Mouse (Mus musculus) lung, embryonic 16.5 days (tissue): Measurements from ENCODE around the gene Gm20605. TPM values are rescaled to one million over a fixed set of nuclear protein-coding genes. Genes with fewer than 3 reads are reported as not detected.

Experiments
- ATAC-seq: fragments of 200-750 bp; cut with Nextera tagmentation; 2 replicates; pipeline ENCODE4 v1.8.0; 2017; ENCODE audit warnings: low read depth, mild to moderate bottlenecking, moderate library complexity
- H3K27ac ChIP-seq: fragments of 300-500 bp; sonication (generic); 2 replicates; pipeline ENCODE4 v1.5.1; 2014; ENCODE audit warnings: mild to moderate bottlenecking, control low read depth, low read length
- H3K27me3 ChIP-seq: fragments of 300-500 bp; sonication (generic); 2 replicates; pipeline ENCODE4 v1.6.1; 2014; ENCODE audit warnings: low read depth, low read length, mixed read lengths; ENCODE audit not compliant: control insufficient read depth, insufficient read depth
- H3K36me3 ChIP-seq: fragments of 300-500 bp; sonication (generic); 2 replicates; pipeline ENCODE4 v1.6.1; 2014; ENCODE audit warnings: low read length; ENCODE audit not compliant: control insufficient read depth, insufficient read depth
- H3K4me1 ChIP-seq: fragments of 300-500 bp; sonication (generic); replicated peaks from 2 replicates; pipeline ENCODE4 v1.6.1; 2014; ENCODE audit warnings: low read length, mixed read lengths; ENCODE audit not compliant: control insufficient read depth, insufficient read depth
- H3K4me2 ChIP-seq: fragments of 300-500 bp; sonication (generic); 2 replicates; pipeline ENCODE4 v1.6.1; 2014; ENCODE audit warnings: low read depth, low read length, control low read depth
- H3K4me3 ChIP-seq: fragments of 300-500 bp; sonication (generic); 2 replicates; pipeline ENCODE4 v1.5.1; 2014; ENCODE audit warnings: mild to moderate bottlenecking, low read length, control low read depth
- H3K9ac ChIP-seq: fragments of 300-500 bp; sonication (generic); 2 replicates; pipeline ENCODE4 v1.6.1; 2014; ENCODE audit warnings: low read length, control low read depth
- H3K9me3 ChIP-seq: fragments of 300-500 bp; sonication (generic); 2 replicates; pipeline ENCODE4 v1.6.1; 2016; ENCODE audit warnings: low read length; ENCODE audit not compliant: control insufficient read depth
- WGBS: fragments of 180-500 bp; shearing (Covaris S2); extraction: QIAGEN DNeasy Blood & Tissue Kit; methylation state at CpG from one replicate; pipeline ENCODE4 v1.1.7; 2014; 5-methylcytosine and 5-hydroxymethylcytosine counted together
- polyA plus RNA-seq: library from polyadenylated mRNA; unstranded; fragments of >200 nt; fragmentation: Nextera tagmentation; extraction: Ambion mirVana; gene quantifications from 2 replicates; pipeline ENCODE4 v1.2.1, GENCODE M21; 2015

Gm20605 gene
- polyA plus RNA-seq, 1 experiment from 2014 or later, result 14.8 TPM

DNA sequence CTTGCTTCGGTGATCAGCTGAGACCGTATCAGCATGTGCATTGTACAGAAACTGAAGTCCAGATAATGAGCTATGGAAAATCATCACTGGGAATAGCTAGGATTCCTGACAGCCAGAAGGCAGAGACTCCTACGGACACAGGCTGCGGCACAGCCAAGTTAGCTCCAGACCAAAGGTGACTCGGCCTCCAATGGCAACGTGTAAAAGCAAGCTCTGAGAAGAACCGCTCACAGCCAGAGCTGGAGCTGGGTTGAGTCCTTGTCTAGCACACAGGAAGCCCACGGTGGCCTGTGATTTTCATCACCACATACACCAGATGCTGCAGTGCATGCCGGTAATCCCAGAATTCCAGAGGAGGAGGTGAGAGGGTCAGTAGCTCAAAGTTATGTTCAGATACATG lies 61.6 kb downstream of the Gm20605 start:
- Histone ChIP-seq H3K4me2 (no peak overlapping the region), H3K9ac (no peak overlapping the region), H3K4me3 (no peak overlapping the region), H3K36me3 (no peaks in the 10 kb centered on the region), H3K9me3 (no peaks in the 10 kb centered on the region), H3K4me1 (no peaks in the 10 kb centered on the region), H3K27me3 (no peaks in the 10 kb centered on the region), H3K27ac (no peak overlapping the region)
- 59% methylated on average over 9 of the region's 9 CpGs for WGBS
- no peak for ATAC-seq

DNA sequence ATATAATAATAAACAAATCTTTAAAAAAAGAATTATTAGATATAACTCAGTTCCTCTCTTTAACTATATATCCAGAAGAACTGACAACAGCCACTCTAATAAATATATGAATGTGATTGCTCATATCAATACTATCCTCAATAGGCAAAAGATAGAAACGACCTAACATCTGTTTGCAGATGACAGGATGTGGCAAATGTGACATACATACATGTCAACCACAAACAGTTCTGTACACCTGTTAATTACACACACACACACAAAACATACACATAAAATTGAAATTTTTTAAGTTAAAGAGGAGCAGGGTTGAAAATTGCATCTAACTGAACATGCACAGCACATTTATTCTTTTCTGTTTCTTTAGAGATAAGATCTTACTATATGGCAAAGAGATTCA lies 62.9 kb downstream of the Gm20605 start:
- ATAC-seq, result no peak
- no peaks in the 10 kb centered on the region for H3K27me3 ChIP-seq
- H3K27ac ChIP-seq, result no peak overlapping the region
- no peaks in the 10 kb centered on the region for H3K36me3 ChIP-seq
- no peaks in the 10 kb centered on the region for H3K4me1 ChIP-seq
- H3K4me2 ChIP-seq, result no peak overlapping the region
- no peak overlapping the region for H3K4me3 ChIP-seq
- WGBS, result 63% methylated on average over 1 of the region's 1 CpGs
- no peak overlapping the region for H3K9ac ChIP-seq
- no peaks in the 10 kb centered on the region for H3K9me3 ChIP-seq

Other genes with a start within 250 kb of the Gm20605 start
- 0.53 and 0.62 TPM in 2 replicates for gene Zan, start 152.1 kb upstream of the Gm20605 start, polyA plus RNA-seq
- gene Pop7, start 126.7 kb upstream of the Gm20605 start, polyA plus RNA-seq, result 50.4 and 54.4 TPM in 2 replicates
- 10.7 and 10.9 TPM in 2 replicates for gene Gigyf1, start 110.6 kb upstream of the Gm20605 start, polyA plus RNA-seq
- gene Epo, start 95.9 kb upstream of the Gm20605 start, polyA plus RNA-seq, result 0.31 and 0.98 TPM in 2 replicates
- 379 and 400 TPM in 2 replicates for gene Gnb2, start 95.7 kb upstream of the Gm20605 start, polyA plus RNA-seq
- 0.51 and 0.60 TPM in 2 replicates for gene Actl6b, start 75.7 kb upstream of the Gm20605 start, polyA plus RNA-seq
- 0.46 and 1.4 TPM in 2 replicates for gene Tfr2, start 59.3 kb upstream of the Gm20605 start, polyA plus RNA-seq
- 30.4 and 30.7 TPM in 2 replicates for gene Mospd3, start 28.1 kb upstream of the Gm20605 start, polyA plus RNA-seq
- gene Pcolce, start 15.4 kb upstream of the Gm20605 start, polyA plus RNA-seq, result 119 and 123 TPM in 2 replicates
- 0.13 and 0.15 TPM in 2 replicates for gene Fbxo24, start 173 bp upstream of the Gm20605 start, polyA plus RNA-seq
- gene Lrch4, start 54 bp upstream of the Gm20605 start, polyA plus RNA-seq, result 34.2 and 42.6 TPM in 2 replicates
- gene Sap25, start 12.2 kb downstream of the Gm20605 start, polyA plus RNA-seq, result 9.7 and 12.4 TPM in 2 replicates
- gene Irs3, start 16.5 kb downstream of the Gm20605 start, polyA plus RNA-seq, result 0.38 TPM in 1 of 2 replicates, not detected in the other
- gene Agfg2, start 55.6 kb downstream of the Gm20605 start, polyA plus RNA-seq, result 14.2 and 16.3 TPM in 2 replicates
- 1.6 and 1.9 TPM in 2 replicates for gene Nyap1, start 112.4 kb downstream of the Gm20605 start, polyA plus RNA-seq
- gene Tsc22d4, start 116.6 kb downstream of the Gm20605 start, polyA plus RNA-seq, result 140 and 146 TPM in 2 replicates
- 25.9 and 30.5 TPM in 2 replicates for gene Ppp1r35, start 149.7 kb downstream of the Gm20605 start, polyA plus RNA-seq
- gene Mepce, start 158.5 kb downstream of the Gm20605 start, polyA plus RNA-seq, result 10.0 and 10.5 TPM in 2 replicates
- gene Zcwpw1, start 158.6 kb downstream of the Gm20605 start, polyA plus RNA-seq, result 24.3 and 26.8 TPM in 2 replicates
- gene Pilra, start 207.1 kb downstream of the Gm20605 start, polyA plus RNA-seq, result 4.4 and 5.2 TPM in 2 replicates
- 1.1 and 1.8 TPM in 2 replicates for gene Pilrb1, start 228.9 kb downstream of the Gm20605 start, polyA plus RNA-seq
- gene Pilrb2, start 242.6 kb downstream of the Gm20605 start, polyA plus RNA-seq, result 1.1 and 1.5 TPM in 2 replicates